Mouse (Mus musculus) forebrain, postnatal 0 days (tissue): Measurements from ENCODE around the gene Cmtm4. TPM values are rescaled to one million over a fixed set of nuclear protein-coding genes. Genes with fewer than 3 reads are reported as not detected.
"Not testable (repeated sequence)": the region's sequence is repeated elsewhere in the genome, so short reads cannot be mapped to it uniquely, and the experiment has no call there.

Experiments
- ATAC-seq: fragments of 200-750 bp; cut with Nextera tagmentation; 2 replicates; pipeline ENCODE4 v1.8.0; 2017; ENCODE audit warnings: mild to moderate bottlenecking, moderate library complexity
- DNase-seq: peaks from one replicate; pipeline ENCODE4 v3.0.0-alpha.2; 2015
- H3K27ac ChIP-seq: fragments of 300-500 bp; sonication (generic); 2 replicates; pipeline ENCODE4 v1.5.1; 2014; ENCODE audit warnings: low read depth, mild to moderate bottlenecking, antibody characterized with exemption, low read length, moderate library complexity, mixed read lengths
- H3K27me3 ChIP-seq: fragments of 300-500 bp; sonication (generic); 2 replicates; pipeline ENCODE4 v1.6.1; 2014; ENCODE audit warnings: mild to moderate bottlenecking, low read length, mixed read lengths; ENCODE audit not compliant: insufficient read depth
- H3K36me3 ChIP-seq: fragments of 300-500 bp; sonication (generic); 2 replicates; pipeline ENCODE4 v1.6.1; 2014; ENCODE audit warnings: mild to moderate bottlenecking, moderate library complexity; ENCODE audit not compliant: insufficient read depth
- H3K4me1 ChIP-seq: fragments of 300-500 bp; sonication (generic); 2 replicates; pipeline ENCODE4 v1.6.1; 2014; ENCODE audit warnings: antibody characterized with exemption; ENCODE audit not compliant: insufficient read depth
- H3K4me2 ChIP-seq: fragments of 300-500 bp; sonication (generic); 2 replicates; pipeline ENCODE4 v1.6.1; 2014; ENCODE audit warnings: low read depth, mild to moderate bottlenecking, moderate library complexity
- H3K4me3 ChIP-seq: fragments of 300-500 bp; sonication (generic); 2 replicates; pipeline ENCODE4 v1.5.1; 2014; ENCODE audit warnings: low read depth, low read length, mixed read lengths
- H3K9ac ChIP-seq: fragments of 300-500 bp; sonication (generic); 2 replicates; pipeline ENCODE4 v1.6.1; 2014; ENCODE audit warnings: mild to moderate bottlenecking
- H3K9me3 ChIP-seq: fragments of 300-500 bp; sonication (generic); 2 replicates; pipeline ENCODE4 v1.6.1; 2016; ENCODE audit warnings: low read length
- CTCF ChIP-seq: sonication (generic); IDR thresholded peaks from 2 replicates; pipeline ENCODE4 v1.5.1; 2016; ENCODE audit warnings: antibody characterized with exemption, control low read depth, low read depth
- WGBS: fragments of 180-500 bp; shearing (Covaris S2); extraction: QIAGEN DNeasy Blood & Tissue Kit; methylation state at CpG from one replicate; pipeline ENCODE4 v1.1.7; 2014; 5-methylcytosine and 5-hydroxymethylcytosine counted together
- polyA plus RNA-seq: library from polyadenylated mRNA; unstranded; fragments of >200 nt; fragmentation: Nextera tagmentation; extraction: Ambion mirVana; gene quantifications from 2 replicates; pipeline ENCODE4 v1.2.1, GENCODE M21; 2015
- total RNA-seq: library from RNA; depleted of rRNA; stranded (reverse); fragments of >200 nt; gene quantifications from 2 replicates; pipeline ENCODE4 v1.2.3, GENCODE M21; 2014

Gene Cmtm4
- total and polyA plus RNA-seq, 2 experiments from 2014 or later: 2.3 to 35.1 TPM

DNA sequence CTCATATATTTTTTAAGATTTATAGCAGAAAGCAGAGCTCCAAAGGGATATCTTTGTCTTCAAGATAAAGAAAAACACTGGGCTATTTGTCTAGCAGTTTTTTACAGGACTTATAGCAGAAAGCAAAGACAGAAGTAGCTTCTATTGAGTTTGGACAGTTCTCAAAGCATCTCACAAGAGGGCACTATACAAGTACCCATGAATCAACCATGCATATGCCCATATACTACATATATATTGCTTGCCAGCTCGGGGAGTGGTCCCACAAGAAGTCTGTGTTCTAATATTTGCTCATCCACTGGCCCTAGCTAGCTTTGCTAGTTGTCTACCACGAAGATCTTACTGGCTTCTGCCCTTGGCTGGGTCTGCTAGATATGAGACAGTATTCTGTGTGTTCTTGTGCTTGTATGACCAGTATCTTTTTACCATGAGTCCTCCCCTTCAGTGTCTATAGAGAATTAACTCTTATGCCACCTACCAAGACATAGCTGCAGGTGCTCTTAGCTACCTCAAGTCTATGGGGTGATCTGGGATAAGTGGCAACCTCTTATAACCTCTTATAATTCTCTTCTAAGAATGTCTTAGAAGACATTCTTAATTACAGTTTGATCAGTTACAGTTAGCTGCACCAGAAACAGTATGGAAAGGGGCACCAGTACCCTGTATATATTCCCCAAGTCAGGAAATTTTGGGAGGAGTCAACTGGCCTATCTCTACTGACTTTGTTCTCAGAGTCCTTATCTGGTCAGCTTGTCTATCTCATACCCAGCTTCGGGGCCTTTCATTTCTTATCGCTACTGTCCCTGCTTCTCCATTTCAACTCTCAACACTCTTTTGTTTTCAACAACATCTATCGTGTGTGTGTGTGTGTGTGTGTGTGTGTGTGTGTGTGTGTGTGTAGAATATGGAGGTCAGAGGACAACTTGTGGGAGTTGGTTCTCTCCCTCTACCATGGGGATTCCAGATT, 62.7 kb downstream of the Cmtm4 start:
- Histone ChIP-seq H3K4me2 (no peak overlapping the region), H3K27me3 (no peaks in the 10 kb centered on the region), H3K4me1 (no peaks in the 10 kb centered on the region), H3K9ac (no peak overlapping the region), H3K4me3 (no peak overlapping the region), H3K36me3 (no peaks in the 10 kb centered on the region), H3K27ac (no peak overlapping the region), H3K9me3 (no peaks in the 10 kb centered on the region)
- DNase-seq: no peak
- 82% methylated on average over 5 of the region's 5 CpGs for WGBS
- no peak for TF ChIP-seq CTCF
- ATAC-seq: no peak

DNA sequence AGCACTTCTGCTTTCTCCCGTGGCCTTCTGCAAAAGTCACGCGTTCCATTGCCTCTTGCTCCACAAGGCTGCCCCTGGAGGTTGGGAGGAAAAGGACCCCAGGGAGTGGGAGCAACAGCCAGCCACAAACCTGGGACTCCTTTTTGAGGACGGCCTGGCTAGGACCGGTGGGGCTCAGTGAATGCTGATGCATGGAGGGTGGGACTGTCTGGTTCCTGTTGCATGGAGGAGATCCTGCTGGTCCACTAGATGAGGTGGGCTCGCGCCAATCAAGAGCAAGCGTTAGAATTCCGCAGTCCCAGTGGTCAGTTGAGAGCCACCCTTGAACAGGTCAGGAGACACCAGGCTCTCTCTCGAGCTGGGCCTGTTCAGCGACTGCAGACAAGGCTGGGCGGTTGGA, 73.7 kb downstream of the Cmtm4 start, which contains the start of gene Cmtm2b:
Gene Cmtm2b (plus strand): TSS at position 301 of the 400 bp plus-strand sequence.
- H3K9ac ChIP-seq, H3K27me3 ChIP-seq, H3K9me3 ChIP-seq, H3K4me2 ChIP-seq, H3K27ac ChIP-seq, H3K36me3 ChIP-seq, ATAC-seq, DNase-seq, H3K4me1 ChIP-seq, H3K4me3 ChIP-seq: not testable (repeated sequence)
- 87% methylated on average over 12 of the region's 12 CpGs for WGBS

DNA sequence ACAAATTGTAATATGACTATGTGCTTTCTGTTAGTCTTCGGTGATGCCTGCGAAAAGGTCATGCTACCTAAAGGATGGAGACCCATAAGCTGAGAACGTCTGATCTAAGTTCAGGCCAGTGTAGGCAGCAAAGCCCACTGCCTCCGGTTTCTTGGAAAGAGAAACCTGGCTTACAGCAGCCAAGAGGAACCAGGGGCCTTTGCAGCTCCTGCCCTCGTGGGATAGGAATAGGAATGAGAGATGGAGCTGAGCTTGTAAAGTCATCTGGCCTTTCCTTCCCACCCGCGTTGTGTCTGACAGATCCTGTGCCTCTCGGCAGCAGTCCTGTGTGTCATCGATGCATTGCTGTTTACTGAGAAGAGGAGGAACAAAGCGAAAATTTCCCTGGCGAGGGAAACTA, 74.3 kb downstream of the Cmtm4 start, which contains the start of gene Gm11020:
Gene Gm11020 (plus strand): TSS at position 301 of the 400 bp plus-strand sequence.
- H3K27me3 ChIP-seq, H3K27ac ChIP-seq, ATAC-seq, H3K4me3 ChIP-seq, DNase-seq, H3K4me2 ChIP-seq, H3K36me3 ChIP-seq, H3K9ac ChIP-seq, H3K4me1 ChIP-seq, H3K9me3 ChIP-seq: not testable (repeated sequence)
- 86% methylated on average over 8 of the region's 11 CpGs for WGBS

DNA sequence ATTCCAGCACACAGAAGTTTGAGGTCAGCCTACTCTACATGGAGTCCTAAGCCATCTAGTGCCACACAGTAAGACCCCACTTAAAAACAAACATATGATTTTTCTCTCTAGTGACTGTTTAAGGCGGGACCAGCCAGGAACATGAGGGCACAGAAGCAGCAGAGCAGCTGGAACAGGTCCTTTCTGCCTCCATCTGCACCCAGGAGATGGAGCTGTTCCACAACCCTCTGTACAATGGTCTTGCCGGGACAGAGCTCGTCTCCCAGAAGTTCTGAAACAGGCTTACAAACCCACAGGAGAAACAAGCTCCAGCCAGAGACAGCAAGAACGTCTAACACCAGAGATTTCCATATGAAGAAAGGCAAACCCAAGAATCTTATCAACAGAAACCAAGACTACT, 82.3 kb downstream of the Cmtm4 start:
- no peak for ATAC-seq

DNA sequence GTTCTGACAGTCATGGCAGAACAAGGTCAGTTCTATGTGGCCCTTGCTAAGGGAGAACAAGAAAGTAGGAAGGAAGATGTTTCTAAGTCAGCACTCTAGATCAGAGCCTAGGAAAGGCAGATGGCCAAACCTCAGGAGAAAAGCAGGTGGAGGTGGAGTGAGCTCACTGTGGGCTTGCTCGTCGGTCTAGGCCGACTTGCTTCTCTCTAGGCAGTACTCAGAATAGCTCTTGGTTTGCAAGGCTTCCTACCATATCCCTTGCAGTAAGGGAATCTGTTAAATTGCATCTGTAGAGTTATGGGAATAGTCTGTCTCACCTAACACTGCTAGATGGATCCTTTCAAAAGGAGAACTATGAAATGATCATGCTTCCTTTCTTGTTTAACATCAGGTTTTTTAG, 83.6 kb downstream of the Cmtm4 start:
- not testable (repeated sequence) for DNase-seq, ATAC-seq, H3K36me3 ChIP-seq, H3K4me2 ChIP-seq, H3K27me3 ChIP-seq, H3K9ac ChIP-seq, H3K4me1 ChIP-seq, H3K4me3 ChIP-seq, H3K27ac ChIP-seq, H3K9me3 ChIP-seq
- WGBS: 93% methylated on average over 3 of the region's 3 CpGs

More for the DNA sequence above, 82.3 kb downstream of the Cmtm4 start:
- H3K9me3 ChIP-seq: no peaks in the 10 kb centered on the region
- H3K36me3 ChIP-seq: no peaks in the 10 kb centered on the region
- H3K4me1 ChIP-seq: no peaks in the 10 kb centered on the region
- no peak overlapping the region for H3K4me3 ChIP-seq
- no peak for TF ChIP-seq CTCF
- no peaks in the 10 kb centered on the region for H3K27me3 ChIP-seq
- H3K9ac ChIP-seq: no peak overlapping the region
- WGBS: 77% methylated on average over 4 of the region's 4 CpGs
- H3K4me2 ChIP-seq: no peak overlapping the region
- no peak overlapping the region for H3K27ac ChIP-seq
- DNase-seq: no peak

DNA sequence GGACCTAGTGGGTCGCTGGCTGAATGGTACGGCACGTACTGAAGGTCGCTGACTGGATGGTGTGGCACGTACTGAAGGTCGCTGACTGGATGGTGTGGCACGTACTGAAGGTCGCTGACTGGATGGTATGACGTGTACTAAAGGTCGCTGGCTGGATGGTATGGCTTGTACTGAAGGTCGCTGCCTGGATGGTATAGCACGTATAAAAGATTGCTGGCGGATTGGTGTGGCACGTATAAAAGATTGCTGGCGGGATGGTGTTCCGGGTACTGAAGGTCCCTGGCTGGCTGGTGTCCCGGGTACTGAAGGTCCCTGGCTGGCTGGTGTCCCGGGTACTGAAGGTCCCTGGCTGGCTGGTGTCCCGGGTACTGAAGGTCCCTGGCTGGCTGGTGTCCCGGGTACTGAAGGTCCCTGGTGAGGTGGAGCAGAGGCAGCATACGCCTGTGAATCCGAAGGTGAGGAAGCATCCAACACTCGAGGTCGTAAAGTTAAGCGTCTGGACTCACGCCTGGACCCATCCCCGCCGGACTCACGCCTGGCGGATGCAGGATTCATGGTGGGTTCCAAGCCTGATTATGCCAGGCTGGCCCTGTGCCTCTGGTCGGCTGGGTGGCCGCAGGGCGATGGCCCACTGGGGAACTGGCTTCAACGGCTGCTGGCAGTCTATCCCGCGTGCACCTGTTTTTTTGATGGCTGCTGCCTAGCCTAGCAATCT, 86.0 kb downstream of the Cmtm4 start, which contains the start of the genes Gm45711 and Cmtm1:
Gene Gm45711 (minus strand): TSS at position 641 of the 715 bp plus-strand sequence.
Gene Cmtm1 (minus strand): TSS at position 705 of the 715 bp plus-strand sequence.
- not testable (repeated sequence) for ATAC-seq, H3K36me3 ChIP-seq, H3K4me2 ChIP-seq, H3K4me1 ChIP-seq, H3K9me3 ChIP-seq, H3K4me3 ChIP-seq, H3K9ac ChIP-seq, DNase-seq, H3K27ac ChIP-seq, H3K27me3 ChIP-seq
- WGBS: 86% methylated on average over 34 of the region's 36 CpGs

DNA sequence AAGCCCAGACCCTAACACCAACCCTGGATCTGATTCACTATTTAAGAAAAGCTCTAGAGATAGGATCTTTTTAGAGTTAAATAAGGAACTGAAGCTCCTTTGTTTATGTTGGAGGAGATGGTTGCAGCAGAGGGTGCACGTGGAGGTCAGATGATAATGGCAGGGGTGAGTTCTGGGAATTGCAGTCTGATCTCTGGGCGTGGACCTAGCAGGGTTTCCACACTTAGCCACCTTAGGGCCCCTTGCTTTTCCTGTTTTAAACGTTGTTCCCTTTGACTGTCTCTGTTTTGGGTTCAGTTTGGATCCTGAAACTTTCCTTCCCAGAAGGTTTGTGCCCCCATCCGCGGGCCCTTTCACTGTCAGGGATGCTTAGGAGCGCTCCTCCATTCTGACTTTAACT, 87.3 kb downstream of the Cmtm4 start:
- not testable (repeated sequence) for H3K9me3 ChIP-seq, H3K27me3 ChIP-seq, H3K4me3 ChIP-seq, DNase-seq, H3K9ac ChIP-seq, H3K4me1 ChIP-seq, H3K4me2 ChIP-seq, ATAC-seq, H3K36me3 ChIP-seq, H3K27ac ChIP-seq
- WGBS: 82% methylated on average over 6 of the region's 6 CpGs
